Mouse (Mus musculus) embryo, embryonic 10 days (tissue): Measurements from ENCODE around the gene Safb.
A peak's percentile ranks its signal among the peaks of the same experiment; 100 is the strongest.

Experiments used
- DNase-seq: peaks from one replicate; pipeline ENCODE4 v3.0.0-alpha.2; 2015; ENCODE audit warnings: low spot score

Gene Safb

GRCm38 (mm10) chr17:56584257-56585130, at the start of gene Safb, which contains the start of gene Safb2:
Safb (plus strand) TSS chr17:56584825.
Safb2 (minus strand) TSS chr17:56584585.
- peak; percentile 100 for DNase-seq

- no peak for DNase-seq
Observed at GRCm38 (mm10) chr17:56536192-56536591, 48.4 kb upstream of the Safb start.

GRCm38 (mm10) chr17:56536874-56537273, 47.8 kb upstream of the Safb start:
- DNase-seq, result no peak

GRCm38 (mm10) chr17:56537912-56538311, 46.7 kb upstream of the Safb start:
- DNase-seq, result peak; percentile 31

GRCm38 (mm10) chr17:56540562-56540975, 44.1 kb upstream of the Safb start:
- no peak for DNase-seq

- no peak for DNase-seq
Observed at GRCm38 (mm10) chr17:56542736-56543135, 41.9 kb upstream of the Safb start.

GRCm38 (mm10) chr17:56543684-56544224, 40.9 kb upstream of the Safb start:
- DNase-seq, result no peak

GRCm38 (mm10) chr17:56544699-56545387, 39.8 kb upstream of the Safb start:
- DNase-seq, result no peak

- DNase-seq, result no peak
Observed at GRCm38 (mm10) chr17:56545945-56546344, 38.7 kb upstream of the Safb start.

GRCm38 (mm10) chr17:56546576-56546975, 38.0 kb upstream of the Safb start:
- no peak for DNase-seq

GRCm38 (mm10) chr17:56547116-56547845, 37.3 kb upstream of the Safb start:
- no peak for DNase-seq

- DNase-seq, result no peak
Observed at GRCm38 (mm10) chr17:56547846-56548604, 36.6 kb upstream of the Safb start.

- no peak for DNase-seq
Observed at GRCm38 (mm10) chr17:56548605-56549105, 36.0 kb upstream of the Safb start.

- no peak for DNase-seq
Observed at GRCm38 (mm10) chr17:56550784-56551475, 33.7 kb upstream of the Safb start.

GRCm38 (mm10) chr17:56551841-56552581, 32.6 kb upstream of the Safb start:
- no peak for DNase-seq

GRCm38 (mm10) chr17:56552781-56553363, 31.8 kb upstream of the Safb start:
- peak; percentile 87 for DNase-seq

- no peak for DNase-seq
Observed at GRCm38 (mm10) chr17:56554122-56554551, 30.5 kb upstream of the Safb start, which contains the start of gene Gm20219. Gm20219 (minus strand) TSS chr17:56554387.

GRCm38 (mm10) chr17:56558448-56558847, 26.2 kb upstream of the Safb start:
- peak; percentile 80 for DNase-seq

- no peak for DNase-seq
Observed at GRCm38 (mm10) chr17:56559386-56559785, 25.2 kb upstream of the Safb start.
